Mouse (Mus musculus) kidney, adult 11 months (tissue): ENCODE measurements around the gene Gsn.

Experiments
- DNase-seq: peaks from one replicate; pipeline ENCODE4 v3.0.0; 2022

Gene Gsn

DNA sequence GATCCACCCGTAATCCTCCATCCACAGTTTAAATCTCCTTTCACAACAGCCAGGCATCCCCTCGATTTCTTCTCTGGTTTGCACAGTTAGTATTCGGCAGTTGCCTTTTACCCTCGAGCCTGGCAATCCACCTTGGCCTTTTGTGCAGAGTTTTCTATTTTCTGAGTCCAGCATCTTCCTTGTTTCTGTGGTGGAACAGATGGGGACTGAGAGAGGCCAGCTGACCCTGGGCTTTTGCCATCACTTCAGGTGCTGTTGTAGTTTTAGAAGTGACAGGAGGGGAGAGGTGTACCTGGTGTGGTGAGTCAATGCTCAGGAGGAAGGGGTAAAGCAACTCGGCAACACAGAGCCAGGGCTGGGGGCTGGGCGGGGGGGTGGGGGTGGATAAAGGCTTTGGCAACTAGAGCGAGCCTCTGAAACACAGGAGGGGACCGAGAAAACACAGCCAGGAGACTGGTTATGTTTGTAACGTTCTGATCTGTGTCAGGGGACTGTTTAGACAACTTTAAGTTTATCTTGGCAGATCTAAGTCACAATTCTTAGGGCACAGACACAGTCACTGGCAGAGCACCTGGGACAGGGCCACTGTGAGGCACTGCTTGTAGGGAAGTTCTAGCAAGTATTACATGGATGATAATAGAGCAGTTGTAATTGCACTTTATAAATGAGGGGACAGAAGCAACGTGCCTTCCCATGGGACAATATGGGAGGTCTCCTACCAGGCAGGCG, 72.0 kb downstream of the Gsn start:
- no peak for DNase-seq

- no peak for DNase-seq
These were observed 72.9 kb downstream of the Gsn start for GRCm38 (mm10) chr2:35329061-35329460.

DNA sequence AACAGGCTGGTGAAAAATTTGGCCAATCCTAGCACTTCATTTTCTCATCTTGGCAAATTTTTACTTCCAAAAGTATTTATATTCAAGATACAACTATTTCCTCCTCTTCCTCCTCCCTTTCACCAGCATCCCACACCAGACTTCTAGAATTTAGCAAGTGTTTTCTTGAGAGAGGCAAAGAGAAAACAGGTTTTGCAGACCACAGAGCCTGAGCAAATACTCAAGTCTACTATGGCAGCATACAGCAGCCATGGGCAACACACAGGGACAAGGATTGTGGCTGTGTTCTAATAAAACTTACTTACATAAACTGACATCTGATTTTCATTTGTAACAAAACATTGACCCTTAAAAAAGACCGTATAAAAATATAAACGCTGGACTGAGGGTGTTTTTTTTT, 75.0 kb downstream of the Gsn start:
- DNase-seq: no peak

DNA sequence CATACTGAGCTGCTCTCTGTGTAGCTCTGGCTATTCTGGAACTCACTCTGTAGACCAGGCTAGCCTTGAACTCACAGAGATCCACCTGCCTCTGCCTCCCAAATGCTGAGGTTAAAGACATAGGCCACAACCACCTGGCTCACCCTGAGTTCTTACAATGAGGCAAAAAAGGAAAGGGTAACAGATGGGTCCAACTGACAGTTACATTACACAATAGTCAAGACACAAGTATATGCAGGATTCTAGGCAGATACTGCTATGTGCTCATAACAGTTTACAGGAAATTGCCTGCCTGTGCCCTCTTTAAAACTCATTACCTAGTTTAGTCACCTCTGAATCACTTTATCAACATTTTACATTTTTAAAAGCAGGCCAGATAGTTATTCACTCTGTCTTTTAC, 77.5 kb downstream of the Gsn start:
- DNase-seq: no peak

GRCm38 (mm10) chr2:35335620-35336019, 79.4 kb downstream of the Gsn start:
- DNase-seq: no peak

DNA sequence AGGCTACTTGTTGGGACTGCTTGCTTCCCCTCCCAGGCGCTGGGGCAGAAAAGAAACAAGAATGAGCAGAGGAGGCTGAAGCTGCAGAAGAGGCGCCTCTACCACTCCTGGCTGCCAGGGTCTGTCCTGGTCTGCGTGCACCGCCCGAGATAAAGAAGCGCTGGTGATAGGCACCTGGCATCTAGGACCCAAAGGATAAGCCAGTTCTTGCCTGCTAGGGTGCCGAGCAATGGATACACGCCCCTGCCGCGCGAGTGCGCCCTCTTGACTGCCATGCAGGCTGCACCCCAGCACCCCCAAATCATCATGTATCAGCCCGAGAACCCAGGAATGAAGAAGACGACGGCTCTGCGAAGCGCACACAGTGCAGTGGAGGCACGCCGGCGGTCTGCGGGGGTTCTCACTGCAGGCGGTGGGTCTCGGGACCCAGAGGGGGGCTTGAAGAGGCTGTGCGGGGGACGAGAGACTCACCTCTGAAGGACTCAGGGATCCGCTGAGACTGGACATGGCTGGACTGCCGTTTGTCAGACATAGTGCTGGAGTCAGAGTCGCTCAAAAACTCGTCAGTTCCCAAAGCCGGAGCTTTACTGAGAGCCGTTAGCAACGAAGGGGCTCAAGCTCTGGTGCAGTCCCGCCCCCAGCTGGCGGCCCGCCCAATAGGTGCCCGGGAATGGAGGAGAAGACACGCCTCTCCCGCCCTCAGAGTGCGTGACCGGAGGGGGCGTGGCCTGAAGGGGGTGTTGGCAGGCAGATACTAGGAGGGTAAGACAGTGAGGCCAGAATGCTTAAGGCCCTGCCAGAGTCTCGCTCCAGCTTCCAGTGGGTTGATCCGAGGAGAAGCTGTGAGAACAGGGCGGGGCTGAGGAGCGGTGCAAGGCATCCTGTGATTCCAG, 80.5 kb downstream of the Gsn start, which contains the start of gene Stom:
Stom (minus strand) TSS at position 589 of the 893 bp plus-strand sequence.
- DNase-seq: peak; percentile 99

- no peak for DNase-seq
These were observed 81.2 kb downstream of the Gsn start for GRCm38 (mm10) chr2:35337419-35337818.

- DNase-seq: no peak
These were observed 81.9 kb downstream of the Gsn start for GRCm38 (mm10) chr2:35338036-35338435.

DNA sequence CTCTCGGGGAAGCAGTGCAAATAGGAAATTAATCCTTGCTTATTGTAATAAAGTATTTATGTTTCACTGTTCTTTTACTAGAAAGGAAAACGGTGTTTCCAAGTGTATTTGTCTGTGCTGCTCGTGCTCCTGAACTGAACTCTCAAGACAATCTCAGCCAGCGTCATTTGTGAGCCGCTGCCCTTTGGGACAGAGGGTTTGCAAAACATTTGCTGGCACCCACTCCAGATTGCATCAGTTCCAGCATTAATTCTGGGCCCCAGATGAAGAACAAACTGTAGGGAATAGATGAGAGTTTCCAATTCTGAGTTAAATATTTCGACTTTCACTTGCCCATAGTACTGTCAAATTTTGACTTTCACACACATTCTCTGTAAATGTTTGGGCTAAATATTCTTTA, 82.5 kb downstream of the Gsn start:
- no peak for DNase-seq

- no peak for DNase-seq
These were observed 86.4 kb downstream of the Gsn start for GRCm38 (mm10) chr2:35342605-35343004.

GRCm38 (mm10) chr2:35345984-35346383, 89.8 kb downstream of the Gsn start:
- DNase-seq: no peak

DNA sequence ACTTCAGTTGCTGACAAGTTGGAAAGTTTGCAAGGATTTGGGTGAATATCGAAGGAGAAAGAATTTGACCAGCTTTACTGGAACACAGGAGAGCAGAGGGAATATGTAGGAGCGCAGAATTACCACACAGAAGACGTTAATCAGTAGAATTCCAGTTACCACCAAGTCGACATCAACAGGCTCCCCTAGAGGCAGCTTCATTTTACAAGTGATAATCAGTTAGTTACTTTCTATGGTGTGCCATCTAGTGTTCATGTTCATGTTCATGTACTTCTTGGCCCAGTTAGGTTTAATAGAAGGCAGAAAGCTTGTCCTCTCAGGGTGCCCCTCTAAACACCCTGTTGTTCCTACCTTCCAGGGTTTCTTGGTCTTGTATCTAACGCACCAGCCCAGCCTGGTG, 93.0 kb downstream of the Gsn start:
- DNase-seq: no peak
